Mouse (Mus musculus) gastrocnemius, postnatal 14 days (tissue): ENCODE measurements around the gene Pdgfc. TPM values are rescaled to one million over a fixed set of nuclear protein-coding genes. Genes with fewer than 3 reads are reported as not detected.

Experiments
- DNase-seq: peaks from one replicate; pipeline ENCODE4 v3.0.0; 2021; ENCODE audit warnings: mixed read lengths
- intact Hi-C: fragments of 180-260 bp; cut with DNase I; formaldehyde crosslinking; loops from one replicate; pipeline ENCODE4 v1.15.1; 2025; ENCODE audit warnings: low total_unique reads
- total RNA-seq, 2 experiments: library from RNA; stranded (reverse); gene quantifications; 2 replicates each; pipeline ENCODE4 v1.2.3; 2021

The Pdgfc gene
- total RNA-seq, 2 experiments from 2014 or later, result 2.1 to 2.6 TPM

- intact Hi-C loops, result no loop called here
- no peak for DNase-seq
Measured at GRCm38 (mm10) chr3:81221682-81222081, 185.5 kb downstream of the Pdgfc start.

DNA sequence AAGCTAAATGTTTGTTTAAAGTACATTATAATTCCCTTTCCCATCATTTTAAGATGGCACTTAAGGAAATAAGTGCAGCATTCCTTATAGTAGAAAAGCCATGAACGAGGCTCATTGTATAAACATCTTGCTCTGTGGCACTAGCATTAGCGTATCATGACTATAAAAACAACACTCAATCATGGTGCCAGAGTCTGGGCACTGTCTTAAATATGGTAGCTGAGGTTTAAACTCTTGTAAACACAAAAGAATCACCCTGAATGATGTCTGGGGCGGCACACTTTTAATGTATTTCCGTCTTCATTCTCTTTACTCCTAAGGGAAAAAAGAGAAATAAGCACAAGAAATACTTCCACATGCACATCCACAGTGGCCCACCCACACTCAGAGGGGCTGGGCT is 192.1 kb downstream of the Pdgfc start:
- no peak for DNase-seq

GRCm38 (mm10) chr3:81242697-81243590 is 206.7 kb downstream of the Pdgfc start:
- no peak for DNase-seq
- intact Hi-C loops, result no loop called here

More for the DNA sequence above, 192.1 kb downstream of the Pdgfc start:
- intact Hi-C loops, result no loop called here

DNA sequence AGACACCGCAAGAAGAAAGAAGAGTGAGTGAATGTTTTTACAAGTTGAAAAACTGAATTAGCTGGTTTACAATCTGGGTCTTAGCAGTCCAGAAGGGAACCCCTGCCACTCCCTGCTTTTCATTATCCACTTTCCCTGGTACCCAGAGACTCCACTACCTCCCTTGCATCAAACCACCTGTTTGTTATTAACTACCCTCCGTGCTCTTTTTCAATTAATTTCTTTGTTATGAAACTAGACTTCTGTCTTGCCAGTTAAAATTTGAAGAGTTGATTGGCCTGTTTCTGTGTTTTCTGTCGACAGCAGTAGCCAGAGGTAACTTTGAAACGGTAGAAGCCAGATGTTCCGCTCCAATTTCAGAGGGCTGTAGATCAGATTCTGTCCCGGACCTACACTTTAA is 207.4 kb downstream of the Pdgfc start:
- no peak for DNase-seq
- intact Hi-C loops, result no loop called here

- no peak for DNase-seq
- intact Hi-C loops, result no loop called here
Measured at GRCm38 (mm10) chr3:81262801-81263200, 226.6 kb downstream of the Pdgfc start.

Other genes starting within 250 kb of the Pdgfc start
- gene Gria2, start 233.6 kb upstream of the Pdgfc start, total RNA-seq, result under 1 TPM; 0.14 to 0.18 TPM
- gene Glrb, start 122.8 kb upstream of the Pdgfc start, total RNA-seq, result under 1 TPM; 0.24 to 0.47 TPM